Mouse (Mus musculus): ENCODE data around the gene Diras1.

DNA sequence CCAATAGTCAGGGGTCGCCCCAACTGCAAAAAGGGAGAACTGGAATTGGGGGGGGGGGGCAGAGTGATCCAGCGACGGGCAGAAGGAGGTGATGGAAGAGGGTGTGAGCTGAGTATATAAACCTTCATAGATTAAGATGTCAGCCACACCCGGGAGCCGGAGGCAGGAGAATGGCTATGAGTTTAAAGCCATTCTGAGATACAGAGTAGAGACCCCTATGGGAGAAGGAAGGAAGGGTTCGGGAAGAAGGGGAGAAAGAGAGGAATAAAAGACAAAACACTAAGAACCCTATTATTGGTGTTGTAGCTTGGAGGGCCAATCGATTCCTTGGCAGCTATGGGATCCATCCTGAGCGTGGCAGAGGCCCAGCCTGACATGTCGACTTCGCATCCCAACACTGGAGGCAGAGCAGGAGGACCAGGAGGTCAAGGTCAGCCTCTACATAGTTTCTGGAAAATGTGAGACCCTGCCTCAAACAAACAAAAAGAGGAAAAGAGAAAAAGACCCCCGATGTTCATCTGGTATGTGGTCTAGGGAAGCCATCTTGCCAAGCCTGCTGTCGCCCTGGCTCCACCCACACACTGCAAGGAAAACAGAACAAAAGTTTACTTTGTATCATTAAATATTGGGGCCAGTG is at the start of gene Diras1:
- TF ChIP-seq CTCF (IDR thresholded peaks at IDR 0.05; ENCODE audit: borderline replicate concordance, insufficient read depth, low read length), result no peak
- TF ChIP-seq POLR2A (IDR thresholded peaks at IDR 0.05; ENCODE audit: low read depth, low read length), result no peak
